ENCODE assay signal across 13 mouse cellular contexts in genomic region chr2:103896814-103897213, GRCm38 (mm10).
DNase-seq lines count a peak whose midpoint lies in the region; ATAC-seq and TF ChIP-seq lines count a peak whose summit lies in the region.
"Had no signal": no experiment of that assay in that cellular context is flagged by ENCODE, and none has a peak within 500 bp of the region (broad histone marks: within the 10 kb centered on the region; RNA-seq: fewer than 3 reads in every experiment).

No protein-coding gene starts in this region.

- no peak overlapping the region for H3K4me3 ChIP-seq in heart, embryonic 10.5 days
- no peak overlapping the region for H3K4me3 ChIP-seq in CH12.LX (replicated peaks in 1 of 3; ENCODE audit: low read depth in 2 of 3, low read length in 2 of 3, poor library complexity in 1 of 3)
- H3K4me3 ChIP-seq: embryonic facial prominence, embryonic 15.5 days; gastrocnemius, adult 2 months had no signal

- H3K4me2 ChIP-seq in CH12.LX (ENCODE audit: insufficient read depth, low read depth, poor library complexity, severe bottlenecking) = peak overlapping the region; percentile 58; the same call in 1 of the 2 replicates
- H3K4me2 ChIP-seq: embryonic facial prominence, embryonic 15.5 days; lung, embryonic 14.5 days had no signal

- no peaks in the 10 kb centered on the region for H3K36me3 ChIP-seq in heart, embryonic 10.5 days
- no peaks in the 10 kb centered on the region for H3K36me3 ChIP-seq in CH12.LX (replicated peaks in 1 of 2; ENCODE audit: control insufficient read depth in 1 of 2, insufficient read depth in 1 of 2, low read length in 1 of 2)
- H3K36me3 ChIP-seq: embryonic facial prominence, embryonic 15.5 days had no signal

- peak; percentile 55 for ATAC-seq in erythroid progenitor cell, adult 5-6 weeks (replicated peaks; ENCODE audit: low FRiP score, poor library complexity, severe bottlenecking)
- peak; percentile 23; the same call in 1 of the 2 replicates for ATAC-seq in megakaryocyte, adult 5-6 weeks (ENCODE audit: poor library complexity, severe bottlenecking)
- ATAC-seq: inflammation-experienced regulatory T-cells, adult 6 months had no signal

- peak overlapping the region; percentile 4; the same call in 1 of the 2 replicates for H3K9ac ChIP-seq in CH12.LX (ENCODE audit: insufficient read depth, low read depth)
- H3K9ac ChIP-seq: embryonic facial prominence, embryonic 15.5 days; lung, embryonic 14.5 days had no signal

- DNase-seq in heart, embryonic 10.5 days (ENCODE audit: low spot score) = peak; percentile 88
- no peak for DNase-seq in heart, postnatal 14 days
- DNase-seq in CH12.LX (ENCODE audit: extremely low read depth) = no peak
- DNase-seq in kidney, postnatal 25 days = no peak
- DNase-seq in left cerebral cortex, adult 9 months (ENCODE audit: low spot score in 2 of 2) = no peak
- DNase-seq in thymus, postnatal 0 days (ENCODE audit: low spot score) = no peak
- DNase-seq: cerebellum, adult 2 months; gastrocnemius, adult 2 months; lung, embryonic 14.5 days had no signal

- peak in 1 of 2 experiments; percentile 58; a peak in 2 of 4 replicates for TF ChIP-seq CTCF in CH12.LX (conservative IDR thresholded peaks at IDR 0.05 in 1 of 2, IDR thresholded peaks at IDR 0.05 in 1 of 2; ENCODE audit: low read depth in 2 of 2, low read length in 2 of 2)

- dilution Hi-C loops in CH12.LX (cut with MboI; ENCODE audit: extremely low pct_ligation_motif_present, extremely low pct_unique_long_range_greater_than_20kb, low sequenced_read_pairs) = no loop called here

- peaks cover 4% of the 10 kb centered on the region; the same call in 1 of the 2 replicates for H3K27me3 ChIP-seq in heart, embryonic 10.5 days (ENCODE audit: insufficient read depth, poor library complexity, severe bottlenecking)
- no peaks in the 10 kb centered on the region for H3K27me3 ChIP-seq in CH12.LX (replicated peaks)
- H3K27me3 ChIP-seq: embryonic facial prominence, embryonic 15.5 days had no signal

- H3K27ac ChIP-seq in heart, embryonic 10.5 days = peak overlapping the region; percentile 85
- peak overlapping the region; percentile 71 for H3K27ac ChIP-seq in CH12.LX (ENCODE audit: insufficient read depth, low read depth)
- H3K27ac ChIP-seq: embryonic facial prominence, embryonic 15.5 days; gastrocnemius, adult 2 months had no signal

- TF ChIP-seq RAD21 in CH12.LX (IDR thresholded peaks at IDR 0.05; ENCODE audit: low read depth, low read length) = peak; percentile 58

- in situ Hi-C loops in CH12.LX (cut with MboI; ENCODE audit: low pct_ligation_motif_present, low pct_unique_long_range_greater_than_20kb, low sequenced_read_pairs) = loop anchor here (5.0 kb wide), 1 partner anchor 85 kb away; no protein-coding TSS in a partner anchor

- H3K9me3 ChIP-seq in heart, embryonic 10.5 days = no peaks in the 10 kb centered on the region
- no peaks in the 10 kb centered on the region for H3K9me3 ChIP-seq in CH12.LX (replicated peaks; ENCODE audit: low read length)
- H3K9me3 ChIP-seq: embryonic facial prominence, embryonic 15.5 days had no signal

- TF ChIP-seq POLR2A in CH12.LX (IDR thresholded peaks at IDR 0.05; ENCODE audit: low read depth, low read length) = no peak

- 11% methylated on average over 3 of the region's 3 CpGs for WGBS in heart, embryonic 10.5 days

- no peak for TF ChIP-seq EP300 in CH12.LX (IDR thresholded peaks at IDR 0.05; ENCODE audit: low read length)

- no peaks in the 10 kb centered on the region for H3K79me2 ChIP-seq in CH12.LX (replicated peaks; ENCODE audit: control insufficient read depth, extremely low read depth, insufficient read depth, poor library complexity, severe bottlenecking)

- intact Hi-C loops in heart, postnatal 14 days (cut with DNase I) = no loop called here

- H3K4me1 ChIP-seq in heart, embryonic 10.5 days = peaks cover 64% of the 10 kb centered on the region
- H3K4me1 ChIP-seq in CH12.LX (ENCODE audit: control insufficient read depth in 1 of 2, insufficient read depth in 2 of 2) = peaks cover 39 to 76% of the 10 kb centered on the region in 2 experiments
- H3K4me1 ChIP-seq: embryonic facial prominence, embryonic 15.5 days had no signal

TF ChIP-seq in CH12.LX, 34 proteins besides CTCF, POLR2A, EP300 and RAD21:
- no peak for TF ChIP-seq POLR2AphosphoS2 (IDR thresholded peaks at IDR 0.05; ENCODE audit: low read depth, low read length)
- 0 out of 2 replicates have a peak, but pooled peaks have one; percentile 26 for TF ChIP-seq UBTF (IDR thresholded peaks at IDR 0.05; ENCODE audit: low read depth, low read length)
- peak; percentile 53 for TF ChIP-seq SMC3 (IDR thresholded peaks at IDR 0.05; ENCODE audit: low read depth, low read length)
- TF ChIP-seq GABPA (IDR thresholded peaks at IDR 0.05; ENCODE audit: insufficient replicate concordance, low read depth, low read length) = no peak
- no peak for TF ChIP-seq NELFE (IDR thresholded peaks at IDR 0.05; ENCODE audit: low read depth, low read length)
TF ChIP-seq in CH12.LX: peak in this region for 2.
